Mouse (Mus musculus) forebrain, embryonic 12.5 days (tissue): ENCODE measurements around the gene Fgd5. TPM values are rescaled to one million over a fixed set of nuclear protein-coding genes. Genes with fewer than 3 reads are reported as not detected.
"Not testable (repeated sequence)": the region's sequence is repeated elsewhere in the genome, so short reads cannot be mapped to it uniquely, and the experiment has no call there.

Experiments used
- ATAC-seq: fragments of 200-750 bp; cut with Nextera tagmentation; 2 replicates; pipeline ENCODE4 v1.8.0; 2017; ENCODE audit warnings: moderate TSS enrichment; ENCODE audit not compliant: low FRiP score
- H3K27ac ChIP-seq: fragments of 300-500 bp; sonication (generic); 2 replicates; pipeline ENCODE4 v1.5.1; 2016; ENCODE audit warnings: mild to moderate bottlenecking
- H3K27me3 ChIP-seq: fragments of 300-500 bp; sonication (generic); 2 replicates; pipeline ENCODE4 v1.6.1; 2016; ENCODE audit warnings: mild to moderate bottlenecking
- H3K36me3 ChIP-seq: fragments of 300-500 bp; sonication (generic); replicated peaks from 2 replicates; pipeline ENCODE4 v1.6.1; 2016; ENCODE audit warnings: mild to moderate bottlenecking
- H3K4me1 ChIP-seq: fragments of 300-500 bp; sonication (generic); 2 replicates; pipeline ENCODE4 v1.6.1; 2016
- H3K4me2 ChIP-seq: fragments of 300-500 bp; sonication (generic); 2 replicates; pipeline ENCODE4 v1.6.1; 2016; ENCODE audit warnings: mild to moderate bottlenecking, moderate library complexity
- H3K4me3 ChIP-seq: fragments of 300-500 bp; sonication (generic); replicated peaks from 2 replicates; pipeline ENCODE4 v1.5.1; 2016; ENCODE audit warnings: mild to moderate bottlenecking
- H3K9ac ChIP-seq: fragments of 300-500 bp; sonication (generic); 2 replicates; pipeline ENCODE4 v1.6.1; 2016; ENCODE audit warnings: mild to moderate bottlenecking
- H3K9me3 ChIP-seq: fragments of 300-500 bp; sonication (generic); 2 replicates; pipeline ENCODE4 v1.6.1; 2016
- WGBS: fragments of 180-500 bp; shearing (Covaris S2); methylation state at CpG from one replicate; pipeline ENCODE4 v1.1.7; 2016; 5-methylcytosine and 5-hydroxymethylcytosine counted together
- polyA plus RNA-seq: library from polyadenylated mRNA; unstranded; fragments of >200 nt; fragmentation: Nextera tagmentation; extraction: Ambion mirVana; gene quantifications from 2 replicates; pipeline ENCODE4 v1.2.1, GENCODE M21; 2016

Gene Fgd5
- polyA plus RNA-seq, 1 experiment from 2014 or later: 7.6 TPM

DNA sequence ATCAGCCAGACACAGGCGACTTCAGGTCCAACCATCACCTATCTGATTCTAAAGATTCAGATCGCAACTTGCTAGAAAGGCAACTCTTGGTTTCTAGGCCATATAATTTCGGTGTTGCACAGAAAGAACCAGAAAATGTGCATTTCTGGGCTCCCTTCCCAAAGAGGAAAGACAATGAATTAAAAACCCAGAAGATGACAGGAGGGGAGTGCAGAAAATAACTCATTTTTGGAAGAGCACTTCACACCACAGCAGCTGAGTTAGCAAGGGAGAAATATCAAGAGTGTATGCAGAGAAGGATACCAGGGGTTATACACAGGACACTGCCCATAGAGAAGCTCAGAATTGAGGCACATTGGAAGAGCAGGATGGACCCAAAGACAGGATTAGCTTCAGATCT lies 106.3 kb downstream of the Fgd5 start:
- Histone ChIP-seq H3K4me3 (no peak overlapping the region), H3K9ac (no peak overlapping the region), H3K27ac (no peak overlapping the region), H3K9me3 (no peaks in the 10 kb centered on the region), H3K27me3 (no peaks in the 10 kb centered on the region), H3K36me3 (no peaks in the 10 kb centered on the region), H3K4me1 (peaks cover 1% of the 10 kb centered on the region; the same call in 1 of the 2 replicates), H3K4me2 (no peak overlapping the region)
- 88% methylated on average over 3 of the region's 3 CpGs for WGBS
- no peak for ATAC-seq

DNA sequence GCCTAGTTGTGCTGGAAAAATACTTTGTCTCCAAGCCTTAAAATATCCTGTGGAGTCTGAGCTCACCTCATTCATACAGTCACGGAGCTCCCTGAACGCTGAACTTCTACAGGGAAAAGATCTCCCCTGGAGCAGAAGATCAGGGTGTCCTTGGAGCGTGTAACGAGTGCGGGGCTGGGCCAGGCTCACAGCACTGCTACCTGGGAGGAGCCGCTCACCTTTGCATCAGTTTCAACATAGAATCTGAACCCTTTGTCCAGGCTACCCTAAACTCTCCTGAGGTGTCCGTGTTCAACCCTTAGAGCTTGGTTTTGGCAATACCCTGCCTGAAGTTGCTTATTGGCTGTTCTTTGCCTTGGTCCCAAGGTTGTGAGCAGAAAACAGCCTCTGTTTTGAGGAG lies 110.5 kb downstream of the Fgd5 start:
- H3K9me3 ChIP-seq, H3K27ac ChIP-seq, H3K9ac ChIP-seq, H3K4me2 ChIP-seq, H3K4me3 ChIP-seq, H3K36me3 ChIP-seq, H3K27me3 ChIP-seq, ATAC-seq: not testable (repeated sequence)
- 91% methylated on average over 7 of the region's 7 CpGs for WGBS
- H3K4me1 ChIP-seq: peaks cover 25% of the 10 kb centered on the region

DNA sequence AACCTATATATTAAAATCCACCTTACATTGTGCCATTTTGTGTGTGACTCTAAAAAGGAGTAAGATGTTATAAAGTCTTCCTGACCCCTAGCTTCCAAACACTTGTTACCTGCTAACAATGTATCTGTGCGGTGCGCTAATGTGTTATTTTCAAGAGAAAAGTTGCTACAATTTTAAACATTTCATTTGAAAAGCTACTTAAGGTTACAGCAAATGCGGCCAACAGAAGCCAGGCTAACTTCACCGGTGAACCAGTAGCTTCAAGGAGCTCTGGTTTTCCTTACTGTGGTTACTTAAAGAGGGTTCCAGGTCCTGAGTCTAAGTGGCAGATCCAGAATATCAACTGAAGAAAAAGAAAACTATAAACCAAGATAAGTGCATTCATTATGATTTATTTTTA lies 111.3 kb downstream of the Fgd5 start:
- Histone ChIP-seq H3K9me3 (no peaks in the 10 kb centered on the region), H3K36me3 (no peaks in the 10 kb centered on the region), H3K27me3 (no peaks in the 10 kb centered on the region), H3K4me1 (peaks cover 34% of the 10 kb centered on the region), H3K4me2 (peak overlapping the region; percentile 75), H3K4me3 (no peak overlapping the region), H3K27ac (no peak overlapping the region), H3K9ac (no peak overlapping the region)
- no peak for ATAC-seq
- 93% methylated on average over 4 of the region's 4 CpGs for WGBS

DNA sequence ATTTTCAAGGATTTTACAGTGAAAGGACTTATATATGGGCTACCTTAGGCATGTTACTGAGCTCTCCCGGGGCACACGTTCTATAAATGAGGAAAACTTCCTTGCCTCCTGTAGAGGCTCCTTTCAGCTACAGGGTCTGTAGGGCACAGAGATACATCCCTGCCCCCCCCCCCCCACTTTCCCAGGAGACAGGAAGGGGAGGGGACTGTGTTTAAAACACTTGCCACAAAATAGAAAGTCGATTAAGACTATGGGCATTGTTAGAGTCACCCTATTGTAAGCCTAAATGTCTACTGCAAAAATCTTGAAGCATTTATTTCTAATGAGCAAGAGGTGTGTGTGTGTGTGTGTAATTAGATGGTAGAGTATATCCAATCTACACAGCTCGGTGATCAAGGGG lies 111.8 kb downstream of the Fgd5 start:
- peak overlapping the region; percentile 75 for H3K4me2 ChIP-seq
- WGBS: 1% methylated on average over 4 of the region's 4 CpGs
- H3K9me3 ChIP-seq: no peaks in the 10 kb centered on the region
- no peaks in the 10 kb centered on the region for H3K36me3 ChIP-seq
- peaks cover 38% of the 10 kb centered on the region for H3K4me1 ChIP-seq
- no peaks in the 10 kb centered on the region for H3K27me3 ChIP-seq
- peak overlapping the region; percentile 95 for H3K4me3 ChIP-seq
- peak overlapping the region; percentile 99 for H3K9ac ChIP-seq
- H3K27ac ChIP-seq: peak overlapping the region; percentile 100
- no peak for ATAC-seq

DNA sequence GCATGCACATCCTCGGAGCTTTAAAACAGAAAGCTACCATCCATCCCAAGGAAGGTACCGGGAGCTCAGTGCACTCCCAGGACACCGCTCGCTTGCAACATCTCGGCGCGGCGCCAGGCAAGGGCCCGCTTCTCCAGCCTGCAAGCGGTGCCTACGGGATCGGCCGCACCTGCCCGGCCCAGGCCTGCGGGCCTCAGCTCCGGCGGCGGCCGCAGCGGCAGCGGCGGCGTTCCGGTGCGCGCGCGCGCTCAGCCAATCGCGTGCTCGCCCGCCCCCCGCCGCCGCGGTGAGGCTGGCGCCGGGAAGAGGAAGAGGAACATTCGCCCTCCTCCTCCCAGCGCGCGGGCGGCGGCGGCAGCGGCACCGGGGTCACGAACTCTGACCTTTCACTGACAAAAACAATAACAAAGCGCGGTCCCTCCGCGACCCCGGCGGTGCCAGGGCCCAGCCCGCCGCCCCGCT lies 112.5 kb downstream of the Fgd5 start, which contains the start of gene Nr2c2:
Nr2c2 (plus strand) TSS at position 261 of the 462 bp plus-strand sequence.
- Histone ChIP-seq H3K9ac (peak within 1 kb of the TSS; percentile 99), H3K4me1 (peaks cover 38% of the 10 kb centered on the region), H3K4me3 (peak within 1 kb of the TSS; percentile 95), H3K4me2 (peak within 1 kb of the TSS; percentile 75), H3K36me3 (no peaks in the 10 kb centered on the region), H3K9me3 (no peaks in the 10 kb centered on the region), H3K27ac (peak within 1 kb of the TSS; percentile 100), H3K27me3 (no peaks in the 10 kb centered on the region)
- 0% methylated on average over 51 of the region's 58 CpGs for WGBS
- peak; percentile 69 for ATAC-seq

DNA sequence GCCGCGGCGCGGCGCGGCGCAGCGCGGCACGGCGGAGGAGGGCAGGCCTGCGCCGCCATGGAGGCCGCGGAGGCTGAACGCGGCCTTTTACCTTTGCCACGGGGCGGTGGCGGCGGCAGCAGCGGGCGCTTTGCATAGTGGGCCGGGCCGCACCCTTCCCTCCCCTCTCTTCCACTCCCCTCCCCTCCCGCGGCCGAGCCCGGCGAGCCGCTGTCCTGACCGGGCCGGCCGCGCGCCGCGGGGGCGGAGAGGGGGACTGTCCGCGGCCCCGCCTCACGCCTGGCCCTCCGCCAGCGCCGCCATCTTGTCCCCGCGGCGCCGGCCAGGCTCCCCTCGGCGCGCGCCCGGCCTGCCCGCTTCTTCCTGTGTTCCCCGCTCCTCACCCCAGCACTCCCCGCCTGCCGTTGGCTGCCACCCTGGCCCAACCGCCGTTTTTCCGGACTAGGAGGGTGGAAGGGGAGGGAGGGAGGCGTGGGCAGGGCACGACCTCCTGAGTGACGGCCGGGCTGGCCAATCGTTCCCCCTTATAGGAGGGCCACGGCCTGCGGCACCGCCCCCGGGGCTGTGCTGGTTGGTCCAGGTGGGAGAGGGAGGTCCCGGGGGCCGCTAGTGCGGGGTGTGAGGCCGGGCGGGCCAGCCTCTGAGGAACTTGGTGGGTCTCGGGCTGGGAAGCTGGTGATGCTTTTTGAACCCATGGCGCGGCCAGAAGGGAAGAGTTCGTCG lies 113.2 kb downstream of the Fgd5 start:
- under 1% methylated on average over 37 of the region's 81 CpGs for WGBS
- H3K4me1 ChIP-seq: peaks cover 38% of the 10 kb centered on the region
- H3K27me3 ChIP-seq: no peaks in the 10 kb centered on the region
- peak overlapping the region; percentile 99 for H3K9ac ChIP-seq
- no peaks in the 10 kb centered on the region for H3K36me3 ChIP-seq
- H3K9me3 ChIP-seq: no peaks in the 10 kb centered on the region
- H3K27ac ChIP-seq: peak overlapping the region; percentile 100
- ATAC-seq: peak; percentile 99
- peak overlapping the region; percentile 75 for H3K4me2 ChIP-seq
- peak overlapping the region; percentile 95 for H3K4me3 ChIP-seq

DNA sequence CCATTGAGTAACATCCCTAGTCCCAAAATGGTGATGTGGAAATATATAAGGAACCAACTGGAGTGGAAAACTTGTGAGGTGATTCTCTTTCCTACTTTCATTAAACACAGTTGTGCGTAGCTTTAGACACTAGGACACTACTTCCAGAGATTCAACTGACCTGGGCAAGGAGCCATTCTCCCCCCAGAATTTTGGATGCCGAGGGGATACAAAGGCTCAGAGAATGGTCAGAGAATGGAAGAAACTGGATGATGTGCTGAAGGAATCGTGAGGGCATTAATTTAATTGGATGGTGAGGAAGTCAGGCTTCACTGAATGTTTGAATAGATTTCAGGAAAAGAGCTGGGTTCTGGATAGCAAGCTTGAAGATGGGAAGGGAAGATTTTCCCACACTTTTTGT lies 114.1 kb downstream of the Fgd5 start:
- H3K4me3 ChIP-seq: peak overlapping the region; percentile 95
- H3K27me3 ChIP-seq: no peaks in the 10 kb centered on the region
- peak overlapping the region; percentile 100 for H3K27ac ChIP-seq
- ATAC-seq: no peak
- H3K4me2 ChIP-seq: peak overlapping the region; percentile 75
- peak overlapping the region; percentile 99 for H3K9ac ChIP-seq
- H3K36me3 ChIP-seq: no peaks in the 10 kb centered on the region
- peaks cover 38% of the 10 kb centered on the region for H3K4me1 ChIP-seq
- 25% methylated on average over 3 of the region's 3 CpGs for WGBS
- no peaks in the 10 kb centered on the region for H3K9me3 ChIP-seq

DNA sequence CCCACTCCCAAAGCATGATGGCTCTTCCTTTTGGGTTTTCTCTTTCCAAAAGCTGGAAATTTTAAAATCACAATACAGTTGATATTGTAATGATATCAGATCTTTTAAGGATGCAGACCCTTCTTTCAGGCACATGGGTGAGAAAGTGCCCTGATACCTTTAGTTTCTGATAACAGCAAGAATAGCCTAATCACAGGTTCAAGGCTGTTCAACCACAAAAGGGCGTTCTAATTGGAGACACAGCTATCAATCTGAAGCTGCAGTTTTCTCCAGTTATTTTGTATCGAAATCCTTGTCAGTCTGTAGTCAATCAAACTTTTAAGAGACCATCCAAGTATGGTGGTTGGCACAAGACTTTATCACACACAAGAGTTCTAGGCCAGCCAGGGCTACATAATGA lies 115.2 kb downstream of the Fgd5 start:
- no peaks in the 10 kb centered on the region for H3K27me3 ChIP-seq
- H3K4me2 ChIP-seq: no peak overlapping the region
- H3K4me3 ChIP-seq: no peak overlapping the region
- no peak overlapping the region for H3K9ac ChIP-seq
- H3K36me3 ChIP-seq: no peaks in the 10 kb centered on the region
- H3K9me3 ChIP-seq: no peaks in the 10 kb centered on the region
- H3K4me1 ChIP-seq: peaks cover 38% of the 10 kb centered on the region
- no peak overlapping the region for H3K27ac ChIP-seq
- 88% methylated on average over 2 of the region's 2 CpGs for WGBS
- ATAC-seq: no peak

DNA sequence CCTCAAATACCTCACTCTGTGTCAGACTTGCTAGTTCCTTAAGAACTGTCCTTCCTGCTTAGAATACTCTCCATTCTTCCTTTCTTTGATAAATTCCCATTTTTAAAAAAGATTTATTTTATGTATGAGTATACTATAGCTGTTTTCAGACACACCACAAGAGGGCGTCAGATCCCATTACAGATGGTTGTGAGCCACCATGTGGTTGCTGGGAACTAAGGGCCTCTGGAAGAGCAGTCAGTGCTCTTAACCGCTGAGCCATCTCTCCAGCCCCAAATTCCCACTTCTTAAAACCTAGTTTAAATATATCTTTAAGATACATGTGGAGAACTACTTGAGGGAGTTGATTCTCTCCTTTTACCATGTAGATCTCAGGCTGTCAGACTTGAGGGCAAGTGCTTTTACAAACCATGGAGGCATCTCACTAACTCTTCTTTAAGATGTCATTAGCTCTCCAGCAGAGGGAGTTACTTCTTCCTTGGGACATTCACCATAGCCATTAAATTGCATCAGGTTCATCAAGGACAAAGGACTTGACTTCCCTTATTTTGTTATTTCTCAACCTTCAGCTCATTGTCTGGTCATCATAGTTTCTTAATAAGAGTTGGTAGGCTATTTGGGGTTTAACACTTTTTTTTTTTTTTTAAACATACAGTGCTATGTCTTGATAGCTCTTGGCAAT lies 122.1 kb downstream of the Fgd5 start:
- Histone ChIP-seq H3K9ac (no peak overlapping the region), H3K4me3 (no peak overlapping the region)

DNA sequence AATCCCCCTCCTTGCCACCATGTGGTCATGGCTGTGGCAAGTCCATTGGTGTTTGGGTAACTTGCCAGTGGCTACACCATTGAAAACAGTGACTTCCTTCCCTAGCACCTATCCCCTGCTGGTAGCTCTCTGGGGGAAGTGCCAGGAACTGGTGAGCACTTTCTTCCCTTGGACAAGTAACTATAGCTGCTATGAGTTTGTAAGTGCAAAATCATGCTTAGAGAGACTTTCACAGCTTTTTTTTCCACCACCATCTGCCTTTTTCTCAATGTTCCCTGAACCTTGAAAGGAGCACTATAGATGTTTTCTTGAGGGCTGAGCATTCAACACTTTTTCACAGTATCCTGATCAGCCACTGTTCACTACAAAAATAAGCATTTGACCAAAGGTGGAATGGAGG lies 145.9 kb downstream of the Fgd5 start:
- Histone ChIP-seq H3K27ac (no peak overlapping the region), H3K4me3 (no peak overlapping the region), H3K4me2 (no peak overlapping the region), H3K27me3 (no peaks in the 10 kb centered on the region), H3K9me3 (no peaks in the 10 kb centered on the region), H3K4me1 (no peaks in the 10 kb centered on the region), H3K36me3 (no peaks in the 10 kb centered on the region), H3K9ac (no peak overlapping the region)
- no peak for ATAC-seq

More for the DNA sequence above, 122.1 kb downstream of the Fgd5 start:
- Histone ChIP-seq H3K27ac (no peak overlapping the region), H3K4me2 (no peak overlapping the region), H3K36me3 (no peaks in the 10 kb centered on the region), H3K27me3 (no peaks in the 10 kb centered on the region), H3K9me3 (no peaks in the 10 kb centered on the region), H3K4me1 (peaks cover 7% of the 10 kb centered on the region)
- 65% methylated on average over 2 of the region's 2 CpGs for WGBS
- no peak for ATAC-seq
